Mouse (Mus musculus): Measurements from ENCODE around the gene Rras2. TPM values are rescaled to one million over a fixed set of nuclear protein-coding genes. Genes with fewer than 3 reads are reported as not detected.

The Rras2 gene
- polyA plus RNA-seq, 1 experiment from 2014 or later: 13.7 TPM

GRCm38 (mm10) chr7:114105886-114106285 is 11.7 kb downstream of the Rras2 start:
- H3K36me3 ChIP-seq: no peaks in the 10 kb centered on the region
- no peaks in the 10 kb centered on the region for H3K9me3 ChIP-seq (replicated peaks)
- ATAC-seq: no peak
- H3K9ac ChIP-seq: no peak overlapping the region
- H3K27me3 ChIP-seq (replicated peaks): no peaks in the 10 kb centered on the region
- peaks cover 23% of the 10 kb centered on the region for H3K4me1 ChIP-seq
- no peak overlapping the region for H3K4me3 ChIP-seq
- 80% methylated on average over 8 of the region's 8 CpGs for WGBS (ENCODE audit: insufficient replicate concordance)
- H3K27ac ChIP-seq: no peak overlapping the region
- no peak overlapping the region for H3K4me2 ChIP-seq

- no peak for ATAC-seq
- Histone ChIP-seq H3K9ac (no peak overlapping the region), H3K4me3 (no peak overlapping the region), H3K9me3 (replicated peaks) (no peaks in the 10 kb centered on the region), H3K27ac (no peak overlapping the region), H3K4me2 (no peak overlapping the region), H3K4me1 (peaks cover 24% of the 10 kb centered on the region), H3K36me3 (no peaks in the 10 kb centered on the region), H3K27me3 (replicated peaks) (no peaks in the 10 kb centered on the region)
- WGBS (ENCODE audit: insufficient replicate concordance): 71% methylated on average over 24 of the region's 24 CpGs
These were observed 13.8 kb downstream of the Rras2 start for GRCm38 (mm10) chr7:114103629-114104347.

- H3K4me3 ChIP-seq: no peak overlapping the region
- 66% methylated on average over 4 of the region's 4 CpGs for WGBS (ENCODE audit: insufficient replicate concordance)
- H3K36me3 ChIP-seq: no peaks in the 10 kb centered on the region
- no peak overlapping the region for H3K9ac ChIP-seq
- no peak overlapping the region for H3K27ac ChIP-seq
- no peak for ATAC-seq
- H3K27me3 ChIP-seq (replicated peaks): no peaks in the 10 kb centered on the region
- H3K4me1 ChIP-seq: peaks cover 24% of the 10 kb centered on the region
- no peak overlapping the region for H3K4me2 ChIP-seq
- H3K9me3 ChIP-seq (replicated peaks): no peaks in the 10 kb centered on the region
These were observed 14.4 kb downstream of the Rras2 start for GRCm38 (mm10) chr7:114103152-114103551.

GRCm38 (mm10) chr7:114102609-114103008 is 15.0 kb downstream of the Rras2 start:
- H3K27ac ChIP-seq: no peak overlapping the region
- no peak for ATAC-seq
- no peak overlapping the region for H3K4me2 ChIP-seq
- peaks cover 24% of the 10 kb centered on the region for H3K4me1 ChIP-seq
- no peaks in the 10 kb centered on the region for H3K36me3 ChIP-seq
- whole genome bisulfite sequencing (ENCODE audit: insufficient replicate concordance): 74% methylated on average over 4 of the region's 4 CpGs
- no peaks in the 10 kb centered on the region for H3K27me3 ChIP-seq (replicated peaks)
- H3K9me3 ChIP-seq (replicated peaks): no peaks in the 10 kb centered on the region
- H3K4me3 ChIP-seq: no peak overlapping the region
- no peak overlapping the region for H3K9ac ChIP-seq

DNA sequence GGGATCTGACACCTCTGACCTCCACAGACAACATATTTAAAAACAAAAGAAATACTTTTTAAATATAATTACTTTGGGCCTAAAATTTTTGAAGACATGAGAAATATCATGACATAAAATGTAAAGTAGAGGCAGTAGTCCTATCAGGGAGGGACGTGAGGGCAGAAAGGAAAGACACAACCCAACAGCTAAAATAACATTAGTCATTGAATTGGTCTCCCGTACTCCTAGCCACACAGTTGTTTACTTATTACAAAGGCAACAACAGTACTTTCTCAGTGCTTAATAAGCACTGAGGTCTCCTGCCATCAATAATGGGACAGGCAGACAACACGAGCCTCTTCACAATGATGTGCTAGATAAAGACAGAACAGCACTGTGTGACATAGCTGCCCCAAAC is 16.2 kb downstream of the Rras2 start:
- Histone ChIP-seq H3K27me3 (replicated peaks) (no peaks in the 10 kb centered on the region), H3K9me3 (replicated peaks) (no peaks in the 10 kb centered on the region), H3K4me2 (no peak overlapping the region), H3K4me3 (no peak overlapping the region), H3K9ac (no peak overlapping the region), H3K4me1 (peaks cover 24% of the 10 kb centered on the region), H3K27ac (no peak overlapping the region), H3K36me3 (no peaks in the 10 kb centered on the region)
- WGBS (ENCODE audit: insufficient replicate concordance): 49% methylated on average over 3 of the region's 3 CpGs
- ATAC-seq: no peak

DNA sequence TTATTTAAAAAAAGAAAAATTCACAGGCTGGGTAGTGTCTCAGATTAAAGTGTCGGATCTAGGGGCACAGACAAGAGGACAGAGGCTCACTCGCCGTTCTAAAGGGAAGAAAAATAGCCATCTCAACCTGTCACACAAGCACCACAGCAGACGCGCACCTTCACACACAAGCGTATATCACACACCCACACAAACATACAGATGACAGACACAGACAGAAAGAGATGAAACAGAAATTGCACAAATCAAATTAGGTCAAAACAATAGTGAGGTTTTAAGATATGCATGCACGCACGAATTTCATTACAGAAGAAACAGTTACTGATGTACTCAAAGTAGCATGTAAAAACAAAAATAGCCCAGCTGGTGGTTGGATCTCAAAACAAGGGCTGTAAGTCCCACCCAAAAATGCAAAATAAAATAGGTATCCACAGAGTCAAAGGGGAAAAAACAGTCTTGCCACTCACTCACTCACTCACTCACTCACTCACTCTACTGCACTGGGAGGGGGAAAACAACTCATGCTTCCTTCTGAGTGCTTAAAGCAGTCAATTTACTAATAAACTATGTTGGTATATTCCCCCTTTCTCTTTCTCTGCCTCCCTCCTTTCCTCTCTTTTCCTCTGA is 23.9 kb downstream of the Rras2 start:
- no peak overlapping the region for H3K9ac ChIP-seq
- 74% methylated on average over 8 of the region's 8 CpGs for WGBS (ENCODE audit: insufficient replicate concordance)
- no peak for ATAC-seq
- H3K4me1 ChIP-seq: peaks cover 20% of the 10 kb centered on the region; the same call in 1 of the 2 replicates
- no peaks in the 10 kb centered on the region for H3K9me3 ChIP-seq (replicated peaks)
- H3K36me3 ChIP-seq: no peaks in the 10 kb centered on the region
- no peaks in the 10 kb centered on the region for H3K27me3 ChIP-seq (replicated peaks)
- no peak overlapping the region for H3K4me2 ChIP-seq
- H3K4me3 ChIP-seq: no peak overlapping the region
- no peak overlapping the region for H3K27ac ChIP-seq

GRCm38 (mm10) chr7:114090892-114091545 is 26.6 kb downstream of the Rras2 start:
- no peaks in the 10 kb centered on the region for H3K9me3 ChIP-seq (replicated peaks)
- WGBS (ENCODE audit: insufficient replicate concordance): 61% methylated on average over 10 of the region's 10 CpGs
- H3K27me3 ChIP-seq (replicated peaks): no peaks in the 10 kb centered on the region
- H3K9ac ChIP-seq: no peak overlapping the region
- H3K36me3 ChIP-seq: no peaks in the 10 kb centered on the region
- peaks cover 44% of the 10 kb centered on the region for H3K4me1 ChIP-seq
- H3K4me2 ChIP-seq: no peak overlapping the region
- H3K27ac ChIP-seq: no peak overlapping the region
- H3K4me3 ChIP-seq: no peak overlapping the region
- no peak for ATAC-seq

DNA sequence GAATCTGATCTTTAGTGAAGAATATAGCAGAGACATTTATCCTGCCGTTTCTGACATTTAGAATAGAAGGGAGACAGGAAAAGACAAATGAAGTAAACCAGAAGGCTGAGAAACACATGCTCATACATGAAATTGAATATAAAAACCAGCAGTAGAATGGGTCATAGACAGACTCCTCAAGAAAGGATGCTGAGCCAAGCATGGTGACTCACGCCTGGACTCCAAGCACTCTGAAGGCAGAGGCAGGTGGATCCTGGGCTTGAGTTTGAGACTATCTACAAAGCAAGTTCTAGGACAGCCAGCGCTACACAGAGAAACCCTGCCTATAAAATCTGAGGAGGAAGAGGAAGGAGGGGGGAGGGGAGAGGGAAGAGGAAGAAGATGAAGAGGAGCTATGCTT is 27.4 kb downstream of the Rras2 start:
- Histone ChIP-seq H3K27ac (no peak overlapping the region), H3K27me3 (replicated peaks) (no peaks in the 10 kb centered on the region), H3K4me1 (peaks cover 45% of the 10 kb centered on the region), H3K36me3 (no peaks in the 10 kb centered on the region), H3K4me2 (no peak overlapping the region), H3K4me3 (no peak overlapping the region), H3K9me3 (replicated peaks) (no peaks in the 10 kb centered on the region), H3K9ac (no peak overlapping the region)
- 63% methylated on average over 3 of the region's 3 CpGs for WGBS (ENCODE audit: insufficient replicate concordance)
- ATAC-seq: no peak

- Histone ChIP-seq H3K27ac (no peak overlapping the region), H3K36me3 (no peaks in the 10 kb centered on the region), H3K27me3 (replicated peaks) (no peaks in the 10 kb centered on the region), H3K9me3 (replicated peaks) (no peaks in the 10 kb centered on the region), H3K4me1 (peaks cover 48% of the 10 kb centered on the region), H3K4me3 (no peak overlapping the region), H3K4me2 (no peak overlapping the region), H3K9ac (no peak overlapping the region)
- WGBS (ENCODE audit: insufficient replicate concordance): 68% methylated on average over 5 of the region's 5 CpGs
- ATAC-seq: no peak
These were observed 28.7 kb downstream of the Rras2 start for GRCm38 (mm10) chr7:114088918-114089317.

DNA sequence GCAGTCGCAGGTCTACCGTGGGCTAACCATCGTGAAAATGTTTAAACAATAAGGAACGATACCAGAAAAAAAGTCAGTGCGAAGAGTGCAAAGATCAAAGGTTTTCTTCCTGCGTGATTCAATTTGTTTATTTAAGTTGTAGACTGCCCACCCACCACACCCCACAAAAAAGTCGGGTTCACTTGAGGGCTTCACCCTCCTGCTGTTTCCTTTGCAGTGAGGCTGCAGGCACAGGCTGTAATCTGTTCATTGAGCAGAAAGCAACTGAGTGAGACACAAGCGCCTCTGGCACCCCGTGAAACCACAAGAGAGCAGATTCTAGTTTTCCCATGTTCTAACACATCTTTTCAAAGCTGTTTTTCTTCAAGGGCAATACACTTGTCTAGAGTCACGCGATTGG is 29.6 kb downstream of the Rras2 start:
- Histone ChIP-seq H3K4me2 (peak overlapping the region; percentile 15; the same call in 1 of the 2 replicates), H3K36me3 (no peaks in the 10 kb centered on the region), H3K9me3 (replicated peaks) (no peaks in the 10 kb centered on the region), H3K4me1 (peaks cover 54% of the 10 kb centered on the region), H3K9ac (no peak overlapping the region), H3K4me3 (no peak overlapping the region), H3K27me3 (replicated peaks) (no peaks in the 10 kb centered on the region), H3K27ac (no peak overlapping the region)
- whole genome bisulfite sequencing (ENCODE audit: insufficient replicate concordance): 50% methylated on average over 11 of the region's 11 CpGs
- no peak for ATAC-seq

GRCm38 (mm10) chr7:114087341-114087740 is 30.2 kb downstream of the Rras2 start:
- WGBS (ENCODE audit: insufficient replicate concordance): 46% methylated on average over 6 of the region's 6 CpGs
- H3K4me2 ChIP-seq: no peak overlapping the region
- H3K9ac ChIP-seq: no peak overlapping the region
- H3K27ac ChIP-seq: no peak overlapping the region
- H3K9me3 ChIP-seq (replicated peaks): no peaks in the 10 kb centered on the region
- no peak for ATAC-seq
- H3K4me3 ChIP-seq: no peak overlapping the region
- no peaks in the 10 kb centered on the region for H3K27me3 ChIP-seq (replicated peaks)
- H3K36me3 ChIP-seq: no peaks in the 10 kb centered on the region
- peaks cover 59% of the 10 kb centered on the region for H3K4me1 ChIP-seq

DNA sequence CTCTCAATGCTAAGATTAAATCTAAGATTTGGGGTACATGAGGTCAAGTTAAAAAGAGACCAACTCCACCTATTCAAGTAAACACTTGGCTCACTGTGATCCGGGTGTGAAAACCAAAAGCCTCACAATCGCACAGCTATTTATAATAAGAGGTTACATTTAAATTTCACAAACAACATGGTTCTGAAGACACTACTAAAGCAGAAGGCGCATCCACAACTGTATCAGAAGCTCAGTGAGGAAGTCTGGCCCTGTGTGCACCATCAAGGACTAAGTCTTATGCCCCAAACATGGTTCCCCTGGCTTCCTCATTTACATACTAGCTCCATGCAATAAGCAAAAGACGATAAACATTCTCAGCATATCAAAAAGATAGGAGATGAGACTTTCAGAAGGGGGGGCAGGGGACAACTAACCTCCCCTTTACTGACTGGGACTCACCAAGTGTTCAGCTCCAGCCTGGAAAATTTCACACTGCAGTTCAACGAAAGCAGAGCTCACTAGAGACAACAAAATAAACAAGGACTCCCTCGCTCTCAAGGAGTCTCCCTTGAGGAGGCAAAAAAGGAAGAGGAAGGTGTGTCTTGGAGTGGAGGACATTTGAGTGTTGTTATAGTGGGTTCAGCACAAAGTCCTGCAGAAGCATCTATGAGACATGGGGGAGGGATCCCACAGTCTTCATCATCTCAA is 31.4 kb downstream of the Rras2 start:
- no peaks in the 10 kb centered on the region for H3K27me3 ChIP-seq (replicated peaks)
- H3K4me1 ChIP-seq: peaks cover 63% of the 10 kb centered on the region
- H3K27ac ChIP-seq: no peak overlapping the region
- no peaks in the 10 kb centered on the region for H3K9me3 ChIP-seq (replicated peaks)
- H3K4me2 ChIP-seq: no peak overlapping the region
- no peak overlapping the region for H3K9ac ChIP-seq
- no peak overlapping the region for H3K4me3 ChIP-seq
- H3K36me3 ChIP-seq: no peaks in the 10 kb centered on the region
- WGBS (ENCODE audit: insufficient replicate concordance): 64% methylated on average over 6 of the region's 6 CpGs
- ATAC-seq: no peak
